Mouse (Mus musculus) v-Abl transformed pro-B cells (cell line): Measurements from ENCODE around the gene Hmgb1.

Experiments
- in situ Hi-C, 2 experiments: fragments of 400-800 bp; cut with MboI; formaldehyde crosslinking; loops; one replicate each; pipeline ENCODE4 v1.15.1; 2025; ENCODE audit not compliant: unreplicated experiment in 2 of 2

The Hmgb1 gene

GRCm38 (mm10) chr5:149013817-149014508 is 170.3 kb downstream of the Hmgb1 start:
- in situ Hi-C loops, result loop anchor here in 1 of 2 experiments (25.0 kb wide), 1 partner anchor 1952 kb away; no protein-coding TSS in a partner anchor

DNA sequence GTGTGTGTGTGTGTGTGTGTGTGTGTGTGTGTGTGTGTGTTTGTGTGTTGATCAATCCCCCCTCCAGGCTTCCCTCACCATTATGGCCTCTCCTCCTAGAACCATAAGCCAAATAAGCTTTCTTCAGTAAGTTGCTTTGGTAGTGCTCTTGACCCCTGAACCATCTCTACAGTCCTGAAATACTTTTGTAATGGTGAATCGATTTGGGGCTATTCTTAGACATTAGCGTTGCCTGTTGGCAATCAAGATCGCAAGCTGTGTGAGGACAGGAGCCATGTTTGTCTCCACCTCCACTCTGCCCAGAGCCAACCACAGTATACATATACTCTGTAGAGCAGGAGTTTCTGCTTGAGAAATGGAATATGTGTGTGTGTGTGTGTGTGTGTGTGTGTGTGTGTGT is 175.2 kb downstream of the Hmgb1 start:
- in situ Hi-C loops, result loop anchor here (5.0 to 25.0 kb wide), 3 partner anchors 33 to 1947 kb away; no protein-coding TSS in a partner anchor

- in situ Hi-C loops, result loop anchor here (5.0 to 25.0 kb wide), 3 partner anchors 35 to 1945 kb away; no protein-coding TSS in a partner anchor
These were observed 177.0 kb downstream of the Hmgb1 start for GRCm38 (mm10) chr5:149007295-149007646.

GRCm38 (mm10) chr5:149006362-149007294 is 177.7 kb downstream of the Hmgb1 start:
- in situ Hi-C loops, result loop anchor here (5.0 to 25.0 kb wide), 3 partner anchors 36 to 1944 kb away; no protein-coding TSS in a partner anchor

- in situ Hi-C loops, result loop anchor here (5.0 to 25.0 kb wide), 3 partner anchors 36 to 1944 kb away; no protein-coding TSS in a partner anchor
These were observed 178.5 kb downstream of the Hmgb1 start for GRCm38 (mm10) chr5:149005701-149006361.

DNA sequence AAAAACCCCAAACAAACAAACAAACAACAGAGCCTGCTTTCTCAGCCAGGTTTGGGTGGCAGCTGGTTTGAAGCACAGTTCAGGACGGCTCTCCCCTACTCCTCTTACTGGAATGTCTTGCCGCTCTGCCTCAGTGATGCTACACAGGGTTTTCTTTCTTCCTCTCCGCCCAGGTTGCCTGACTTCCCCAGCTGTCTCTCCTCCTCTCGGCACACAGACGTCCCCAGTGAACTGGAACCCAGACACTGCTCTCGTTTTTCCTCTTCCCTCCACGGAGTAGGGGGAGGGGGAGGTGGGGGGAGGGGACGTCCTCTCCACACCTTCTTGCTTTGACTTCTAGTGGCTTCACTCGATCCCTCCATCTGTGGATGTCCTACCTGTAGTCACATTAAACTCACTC is 179.2 kb downstream of the Hmgb1 start:
- in situ Hi-C loops, result loop anchor here (5.0 to 25.0 kb wide), 3 partner anchors 37 to 1943 kb away; no protein-coding TSS in a partner anchor

DNA sequence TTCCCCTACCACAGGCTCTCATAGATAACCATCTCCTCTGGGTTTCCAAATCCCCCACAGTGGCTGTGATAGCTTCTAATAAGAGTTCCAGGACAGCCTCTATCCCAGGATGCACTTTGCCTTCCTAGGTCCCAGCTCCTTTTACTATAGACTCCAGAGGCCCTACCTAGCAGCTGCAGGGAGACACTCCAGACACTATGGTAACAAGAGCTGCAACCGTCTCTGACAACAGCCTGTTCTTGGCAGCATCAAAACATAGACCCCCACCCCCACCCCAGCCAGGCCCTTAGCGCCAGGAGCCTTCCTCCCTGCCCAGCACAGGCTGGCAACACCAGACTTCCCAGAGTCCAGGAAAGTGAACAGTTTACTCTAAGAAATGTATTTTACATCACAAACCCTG is 181.2 kb downstream of the Hmgb1 start:
- in situ Hi-C loops, result loop anchor here (10.0 to 25.0 kb wide), 2 partner anchors 98 to 1941 kb away; no protein-coding TSS in a partner anchor

DNA sequence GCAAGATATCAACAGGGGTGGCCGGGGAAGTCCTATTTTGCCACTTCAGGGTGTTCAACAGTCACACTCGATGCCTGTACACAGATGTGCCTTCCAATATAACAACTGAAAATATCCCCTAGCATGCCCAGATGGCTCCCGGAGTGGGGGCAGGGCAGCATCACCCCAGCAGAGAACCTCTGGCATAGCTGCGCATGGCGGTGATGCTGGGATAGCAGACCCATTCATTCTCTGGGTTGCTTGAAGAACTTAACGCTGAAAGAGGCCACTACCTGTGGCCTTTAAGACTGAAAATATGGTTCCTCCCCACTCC is 181.5 kb downstream of the Hmgb1 start:
- in situ Hi-C loops, result loop anchor here (10.0 to 25.0 kb wide), 2 partner anchors 98 to 1940 kb away; no protein-coding TSS in a partner anchor

DNA sequence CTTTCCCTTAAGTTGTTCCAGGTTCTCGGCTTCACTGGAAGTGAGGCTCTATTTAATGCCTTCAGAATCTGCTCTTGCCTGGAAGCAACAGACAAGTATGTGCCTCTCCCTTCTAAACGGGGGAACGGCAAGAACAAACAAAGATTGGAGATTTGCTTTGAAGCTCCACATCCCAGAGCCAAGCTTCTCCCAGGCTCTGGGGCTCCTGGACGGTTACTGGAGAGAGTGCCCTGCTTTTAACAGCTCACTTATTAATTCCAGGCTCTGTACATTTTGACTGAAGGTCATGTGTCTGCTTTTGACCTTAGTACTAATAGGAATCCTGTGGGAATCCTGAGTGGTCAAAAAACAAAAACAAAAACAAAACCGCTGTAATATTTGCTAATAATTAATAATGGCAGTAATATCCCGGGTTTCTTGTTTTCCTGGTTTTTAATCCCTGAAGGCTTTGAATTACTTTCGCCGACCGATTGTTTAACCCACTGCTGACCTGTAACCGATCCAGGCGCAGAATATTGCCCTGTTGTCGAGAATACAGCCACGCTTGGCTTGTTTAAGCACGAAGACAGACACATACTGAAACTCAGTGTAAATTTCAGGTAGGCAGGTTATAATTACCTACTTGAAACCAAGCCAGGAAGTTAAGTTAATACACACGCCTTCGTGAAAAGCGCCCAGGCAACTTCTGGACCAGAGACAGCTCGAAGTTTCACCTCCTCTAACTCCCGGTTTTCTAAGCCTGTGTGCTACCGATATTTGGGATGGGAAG is 182.1 kb downstream of the Hmgb1 start:
- in situ Hi-C loops, result loop anchor here (10.0 to 25.0 kb wide), 2 partner anchors 97 to 1940 kb away; no protein-coding TSS in a partner anchor

DNA sequence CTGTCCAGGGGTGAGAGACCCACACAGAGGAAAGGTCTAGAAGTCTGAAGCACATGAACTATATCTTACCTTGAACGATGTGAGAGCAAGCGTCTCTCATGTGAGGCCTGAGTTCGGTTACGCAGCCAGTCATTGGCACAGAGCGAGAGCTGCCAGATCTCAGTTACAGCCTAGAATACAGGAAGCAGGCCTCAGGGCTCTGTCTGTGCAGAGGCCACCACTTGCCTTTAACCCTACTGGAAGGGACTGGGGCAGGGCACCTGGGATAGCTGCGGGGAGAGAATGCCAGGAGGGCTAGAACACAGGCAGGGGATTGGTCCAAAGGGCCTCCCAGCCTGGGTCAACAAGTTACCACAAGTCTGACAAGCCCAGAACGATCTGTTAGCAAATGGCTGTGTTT is 184.5 kb downstream of the Hmgb1 start:
- in situ Hi-C loops, result loop anchor here (10.0 to 25.0 kb wide), 2 partner anchors 95 to 1938 kb away; no protein-coding TSS in a partner anchor

DNA sequence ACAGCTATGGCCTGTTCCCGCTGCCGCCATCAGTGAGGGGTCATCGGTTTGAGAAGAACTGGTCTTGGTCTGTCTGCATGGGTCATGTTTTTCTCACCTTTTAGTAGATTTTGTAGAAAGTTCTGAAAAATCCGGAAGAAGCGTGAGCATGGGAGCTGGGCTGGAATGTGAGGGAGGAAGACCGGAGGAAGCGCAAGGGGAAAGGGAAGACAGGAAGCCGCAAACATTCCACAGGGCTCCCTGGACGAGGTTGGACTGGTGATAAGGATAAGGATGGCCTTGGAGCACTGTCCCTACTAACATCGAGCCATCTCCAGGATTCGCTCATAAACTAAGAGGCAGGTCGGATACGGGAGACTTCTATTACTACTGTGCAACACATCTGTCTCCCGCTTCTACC is 185.8 kb downstream of the Hmgb1 start:
- in situ Hi-C loops, result no loop called here

DNA sequence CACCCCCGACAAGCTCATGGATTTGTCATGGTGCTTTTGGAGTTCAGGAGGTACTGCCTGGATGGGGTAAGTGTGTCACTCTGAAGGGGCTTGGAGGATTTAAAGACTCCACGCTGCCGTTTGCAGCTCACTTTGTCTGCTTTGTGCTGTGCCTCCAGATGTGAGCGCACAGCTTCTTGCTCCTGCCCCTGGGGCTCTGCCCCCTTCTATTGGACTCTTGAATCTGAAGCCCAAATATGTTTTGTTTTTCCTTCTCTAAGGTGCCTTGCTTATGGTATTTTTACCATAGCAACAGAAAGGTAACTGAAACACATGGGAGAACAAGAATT is 187.6 kb downstream of the Hmgb1 start:
- in situ Hi-C loops, result no loop called here
